Mouse (Mus musculus) forebrain, embryonic 14.5 days (tissue): ENCODE data around the gene Prrt3. TPM values are rescaled to one million over a fixed set of nuclear protein-coding genes. Genes with fewer than 3 reads are reported as not detected.

ENCODE experiments used
- ATAC-seq: fragments of 200-750 bp; cut with Nextera tagmentation; 2 replicates; pipeline ENCODE4 v1.8.0; 2017; ENCODE audit warnings: mild to moderate bottlenecking, moderate library complexity
- DNase-seq: peaks from one replicate; pipeline ENCODE4 v3.0.0-alpha.2; 2015; ENCODE audit warnings: low spot score
- H3K27ac ChIP-seq: fragments of 300-500 bp; sonication (generic); 2 replicates; pipeline ENCODE4 v1.5.1; 2014; ENCODE audit warnings: low read depth, mild to moderate bottlenecking, control low read depth, low read length, moderate library complexity
- H3K27me3 ChIP-seq: fragments of 300-500 bp; sonication (generic); replicated peaks from 2 replicates; pipeline ENCODE4 v1.6.1; 2014; ENCODE audit warnings: low read length, control low read depth, mixed read lengths; ENCODE audit not compliant: control insufficient read depth, insufficient read depth
- H3K36me3 ChIP-seq: fragments of 300-500 bp; sonication (generic); 2 replicates; pipeline ENCODE4 v1.6.1; 2014; ENCODE audit warnings: low read length, control low read depth; ENCODE audit not compliant: control insufficient read depth, insufficient read depth
- H3K4me1 ChIP-seq: fragments of 300-500 bp; sonication (generic); 2 replicates; pipeline ENCODE4 v1.6.1; 2014; ENCODE audit warnings: antibody characterized with exemption, low read length, control low read depth; ENCODE audit not compliant: control insufficient read depth, insufficient read depth
- H3K4me2 ChIP-seq: fragments of 300-500 bp; sonication (generic); 2 replicates; pipeline ENCODE4 v1.6.1; 2014; ENCODE audit warnings: mild to moderate bottlenecking, control low read depth, low read length
- H3K4me3 ChIP-seq: fragments of 300-500 bp; sonication (generic); 2 replicates; pipeline ENCODE4 v1.5.1; 2014; ENCODE audit warnings: low read depth, low read length, control low read depth
- H3K9ac ChIP-seq: fragments of 300-500 bp; sonication (generic); 2 replicates; pipeline ENCODE4 v1.6.1; 2014; ENCODE audit warnings: mild to moderate bottlenecking, low read length, control low read depth, moderate library complexity
- H3K9me3 ChIP-seq: fragments of 300-500 bp; sonication (generic); replicated peaks from 2 replicates; pipeline ENCODE4 v1.6.1; 2016; ENCODE audit warnings: low read length, control low read depth, mixed read lengths; ENCODE audit not compliant: control insufficient read depth
- WGBS: fragments of 180-500 bp; shearing (Covaris S2); extraction: QIAGEN DNeasy Blood & Tissue Kit; methylation state at CpG from one replicate; pipeline ENCODE4 v1.1.7; 2014; 5-methylcytosine and 5-hydroxymethylcytosine counted together
- polyA plus RNA-seq: library from polyadenylated mRNA; unstranded; fragments of >200 nt; fragmentation: Nextera tagmentation; extraction: Ambion mirVana; gene quantifications from 2 replicates; pipeline ENCODE4 v1.2.1, GENCODE M21; 2014

Prrt3 gene
- polyA plus RNA-seq, 1 experiment from 2014 or later, result 3.2 TPM

GRCm38 (mm10) chr6:113469021-113469420, 32.7 kb downstream of the Prrt3 start:
- Histone ChIP-seq H3K4me2 (peak overlapping the region; percentile 60), H3K9ac (peak overlapping the region; percentile 40), H3K27ac (no peak overlapping the region), H3K36me3 (no peaks in the 10 kb centered on the region), H3K9me3 (no peaks in the 10 kb centered on the region), H3K4me1 (no peaks in the 10 kb centered on the region), H3K4me3 (peak overlapping the region; percentile 30; the same call in 1 of the 2 replicates), H3K27me3 (peaks cover 14% of the 10 kb centered on the region; the same call in 1 of the 2 replicates)
- WGBS, result 10% methylated on average over 9 of the region's 9 CpGs
- peak; percentile 81 for DNase-seq
- ATAC-seq, result peak; percentile 79

- 69% methylated on average over 3 of the region's 3 CpGs for WGBS
- Histone ChIP-seq H3K9me3 (no peaks in the 10 kb centered on the region), H3K36me3 (no peaks in the 10 kb centered on the region), H3K9ac (no peak overlapping the region; the same call in 1 of the 2 replicates), H3K4me3 (no peak overlapping the region), H3K27me3 (peaks cover 14% of the 10 kb centered on the region; the same call in 1 of the 2 replicates), H3K4me2 (no peak overlapping the region), H3K4me1 (no peaks in the 10 kb centered on the region), H3K27ac (no peak overlapping the region)
- DNase-seq (no peak), ATAC-seq (0 out of 2 replicates have a peak, but pooled peaks have one; percentile 4)
Observed at GRCm38 (mm10) chr6:113468512-113468911, 33.2 kb downstream of the Prrt3 start.

- H3K9me3 ChIP-seq, result no peaks in the 10 kb centered on the region
- H3K4me1 ChIP-seq, result no peaks in the 10 kb centered on the region
- no peak overlapping the region for H3K4me3 ChIP-seq
- H3K27ac ChIP-seq, result no peak overlapping the region
- WGBS, result 63% methylated on average over 5 of the region's 5 CpGs
- DNase-seq, result no peak
- no peak overlapping the region for H3K4me2 ChIP-seq
- peaks cover 9% of the 10 kb centered on the region; the same call in 1 of the 2 replicates for H3K27me3 ChIP-seq
- no peak overlapping the region for H3K9ac ChIP-seq
- no peak for ATAC-seq
- no peaks in the 10 kb centered on the region for H3K36me3 ChIP-seq
Observed at GRCm38 (mm10) chr6:113465602-113466001, 36.1 kb downstream of the Prrt3 start.

GRCm38 (mm10) chr6:113464040-113464439, 37.7 kb downstream of the Prrt3 start:
- Histone ChIP-seq H3K9me3 (no peaks in the 10 kb centered on the region), H3K4me1 (no peaks in the 10 kb centered on the region), H3K27me3 (no peaks in the 10 kb centered on the region), H3K9ac (no peak overlapping the region), H3K4me2 (no peak overlapping the region), H3K27ac (no peak overlapping the region), H3K4me3 (no peak overlapping the region), H3K36me3 (no peaks in the 10 kb centered on the region)
- DNase-seq (no peak), ATAC-seq (no peak)
- WGBS, result 66% methylated on average over 7 of the region's 7 CpGs

GRCm38 (mm10) chr6:113458635-113459034, 43.1 kb downstream of the Prrt3 start:
- H3K4me2 ChIP-seq, result no peak overlapping the region
- H3K27ac ChIP-seq, result no peak overlapping the region
- 74% methylated on average over 10 of the region's 10 CpGs for WGBS
- H3K9ac ChIP-seq, result no peak overlapping the region
- no peak for DNase-seq
- H3K36me3 ChIP-seq, result no peaks in the 10 kb centered on the region
- H3K27me3 ChIP-seq, result no peaks in the 10 kb centered on the region
- no peaks in the 10 kb centered on the region for H3K9me3 ChIP-seq
- H3K4me1 ChIP-seq, result no peaks in the 10 kb centered on the region
- no peak overlapping the region for H3K4me3 ChIP-seq
- ATAC-seq, result no peak

GRCm38 (mm10) chr6:113457952-113458534, 43.7 kb downstream of the Prrt3 start, which contains the start of gene Il17re:
TSS of gene Il17re (plus strand) at chr6:113458484.
- H3K36me3 ChIP-seq, result no peaks in the 10 kb centered on the region
- no peak within 1 kb of the TSS for H3K4me3 ChIP-seq
- H3K4me2 ChIP-seq, result no peak within 1 kb of the TSS
- 79% methylated on average over 10 of the region's 10 CpGs for WGBS
- no peaks in the 10 kb centered on the region for H3K4me1 ChIP-seq
- DNase-seq, result no peak
- ATAC-seq, result no peak
- H3K27ac ChIP-seq, result no peak within 1 kb of the TSS
- H3K9ac ChIP-seq, result no peak within 1 kb of the TSS
- H3K27me3 ChIP-seq, result no peaks in the 10 kb centered on the region
- H3K9me3 ChIP-seq, result no peaks in the 10 kb centered on the region

- 75% methylated on average over 5 of the region's 5 CpGs for WGBS
- H3K9ac ChIP-seq, result no peak overlapping the region
Observed at GRCm38 (mm10) chr6:113455007-113455406, 46.7 kb downstream of the Prrt3 start.

GRCm38 (mm10) chr6:113451839-113452238, 49.9 kb downstream of the Prrt3 start:
- H3K4me3 ChIP-seq, result no peak overlapping the region
- peaks cover 23% of the 10 kb centered on the region for H3K36me3 ChIP-seq
- peak; percentile 63 for DNase-seq
- 0 out of 2 replicates have a peak, but pooled peaks cover 2% of the 10 kb centered on the region for H3K4me1 ChIP-seq
- no peak overlapping the region for H3K27ac ChIP-seq
- no peaks in the 10 kb centered on the region for H3K27me3 ChIP-seq
- WGBS, result 75% methylated on average over 2 of the region's 2 CpGs
- H3K4me2 ChIP-seq, result no peak overlapping the region
- ATAC-seq, result no peak
- H3K9me3 ChIP-seq, result no peaks in the 10 kb centered on the region
- no peak overlapping the region for H3K9ac ChIP-seq

More at GRCm38 (mm10) chr6:113455007-113455406, 46.7 kb downstream of the Prrt3 start:
- DNase-seq (no peak), ATAC-seq (no peak)
- Histone ChIP-seq H3K27me3 (no peaks in the 10 kb centered on the region), H3K9me3 (no peaks in the 10 kb centered on the region), H3K4me3 (no peak overlapping the region), H3K36me3 (no peaks in the 10 kb centered on the region), H3K27ac (no peak overlapping the region), H3K4me1 (0 out of 2 replicates have a peak, but pooled peaks cover 2% of the 10 kb centered on the region), H3K4me2 (no peak overlapping the region)

GRCm38 (mm10) chr6:113447639-113448038, 54.1 kb downstream of the Prrt3 start:
- H3K4me2 ChIP-seq, result no peak overlapping the region
- peak; percentile 38 for DNase-seq
- WGBS, result 83% methylated on average over 4 of the region's 4 CpGs
- no peaks in the 10 kb centered on the region for H3K9me3 ChIP-seq
- no peak overlapping the region for H3K27ac ChIP-seq
- no peak overlapping the region for H3K4me3 ChIP-seq
- no peak overlapping the region for H3K9ac ChIP-seq
- H3K27me3 ChIP-seq, result no peaks in the 10 kb centered on the region
- peak; percentile 22; the same call in 1 of the 2 replicates for ATAC-seq
- 0 out of 2 replicates have a peak, but pooled peaks cover 9% of the 10 kb centered on the region for H3K4me1 ChIP-seq
- peaks cover 24% of the 10 kb centered on the region for H3K36me3 ChIP-seq
